Mouse (Mus musculus) myocyte (in vitro differentiated cells): ENCODE measurements around the gene Scmh1. TPM values are rescaled to one million over a fixed set of nuclear protein-coding genes. Genes with fewer than 3 reads are reported as not detected.
A peak's percentile ranks its signal among the peaks of the same experiment; 100 is the strongest.

ENCODE experiments used
- H3K27me3 ChIP-seq: one replicate; pipeline ENCODE4 v1.6.1; 2011; ENCODE audit not compliant: control insufficient read depth, insufficient read depth, insufficient read length
- H3K36me3 ChIP-seq: one replicate; pipeline ENCODE4 v1.6.1; 2011; ENCODE audit not compliant: control insufficient read depth, insufficient read depth
- H3K4me2 ChIP-seq: one replicate; pipeline ENCODE4 v1.6.1; 2011; ENCODE audit warnings: low read depth, control low read depth
- H3K4me3 ChIP-seq: one replicate; pipeline ENCODE4 v1.5.1; 2011; ENCODE audit warnings: mild to moderate bottlenecking, control low read depth, moderate library complexity
- H3K79me2 ChIP-seq: one replicate; pipeline ENCODE4 v1.6.1; 2011; ENCODE audit not compliant: control insufficient read depth, insufficient read depth
- H3ac ChIP-seq: one replicate; pipeline ENCODE4 v1.6.1; 2011; ENCODE audit not compliant: control insufficient read depth, insufficient read length
- CEBPB ChIP-seq: IDR thresholded peaks from 2 replicates; pipeline ENCODE4 v1.6.1; 2011; ENCODE audit warnings: mild to moderate bottlenecking, moderate library complexity; ENCODE audit not compliant: poor library complexity, insufficient read depth, severe bottlenecking
- E2F4 ChIP-seq: IDR thresholded peaks from one replicate; pipeline ENCODE4 v1.6.1; 2011; ENCODE audit warnings: mild to moderate bottlenecking, control low read depth, moderate library complexity; ENCODE audit not compliant: insufficient read depth
- MAX ChIP-seq: IDR thresholded peaks from one replicate; pipeline ENCODE4 v1.6.1; 2011; ENCODE audit warnings: low read depth, mild to moderate bottlenecking, control low read depth
- MYOD1 ChIP-seq, 3 experiments: IDR thresholded peaks; one replicate each; pipeline ENCODE4 v1.6.1; 2011; ENCODE audit warnings: control low read depth in 2 of 3, low read depth in 2 of 3, mild to moderate bottlenecking in 2 of 3, moderate library complexity in 1 of 3; ENCODE audit not compliant: insufficient read length in 2 of 3, control insufficient read depth in 1 of 3
- MYOG ChIP-seq, 3 experiments: IDR thresholded peaks; one replicate each; pipeline ENCODE4 v1.6.1; 2011; ENCODE audit warnings: control low read depth in 2 of 3, low read depth in 2 of 3, mild to moderate bottlenecking in 2 of 3; ENCODE audit not compliant: insufficient read length in 2 of 3, control insufficient read depth in 1 of 3, insufficient read depth in 1 of 3
- POLR2A ChIP-seq: IDR thresholded peaks from one replicate; pipeline ENCODE4 v1.6.1; 2011; ENCODE audit warnings: low read depth, mild to moderate bottlenecking, control low read depth, moderate library complexity; ENCODE audit not compliant: insufficient read length
- POLR2AphosphoS2 ChIP-seq: IDR thresholded peaks from one replicate; pipeline ENCODE4 v1.6.1; 2011; ENCODE audit warnings: low read depth, control low read depth; ENCODE audit not compliant: insufficient read length
- REST ChIP-seq: IDR thresholded peaks from one replicate; pipeline ENCODE4 v1.6.1; 2011; ENCODE audit warnings: mild to moderate bottlenecking, control low read depth, moderate library complexity; ENCODE audit not compliant: insufficient read depth, insufficient read length
- SRF ChIP-seq: IDR thresholded peaks from one replicate; pipeline ENCODE4 v1.6.1; 2011; ENCODE audit warnings: low read depth; ENCODE audit not compliant: control insufficient read depth, insufficient read length
- TCF12 ChIP-seq: IDR thresholded peaks from one replicate; pipeline ENCODE4 v1.6.1; 2011; ENCODE audit warnings: mild to moderate bottlenecking, control low read depth; ENCODE audit not compliant: poor library complexity, insufficient read depth, severe bottlenecking
- TCF3 ChIP-seq: IDR thresholded peaks from one replicate; pipeline ENCODE4 v1.6.1; 2011; ENCODE audit warnings: low read depth, control low read depth; ENCODE audit not compliant: insufficient read length
- USF1 ChIP-seq: IDR thresholded peaks from one replicate; pipeline ENCODE4 v1.6.1; 2011; ENCODE audit warnings: low read depth, mild to moderate bottlenecking, control low read depth, moderate library complexity
- polyA plus RNA-seq: library from polyadenylated mRNA; unstranded; fragments of >200 nt; fragmentation: generic; extraction: Trizol; gene quantifications from one replicate; pipeline ENCODE4 v1.2.1, GENCODE M21; 2012; ENCODE audit warnings: missing spikeins

The Scmh1 gene
- polyA plus RNA-seq, 1 experiment: 27.4 TPM

DNA sequence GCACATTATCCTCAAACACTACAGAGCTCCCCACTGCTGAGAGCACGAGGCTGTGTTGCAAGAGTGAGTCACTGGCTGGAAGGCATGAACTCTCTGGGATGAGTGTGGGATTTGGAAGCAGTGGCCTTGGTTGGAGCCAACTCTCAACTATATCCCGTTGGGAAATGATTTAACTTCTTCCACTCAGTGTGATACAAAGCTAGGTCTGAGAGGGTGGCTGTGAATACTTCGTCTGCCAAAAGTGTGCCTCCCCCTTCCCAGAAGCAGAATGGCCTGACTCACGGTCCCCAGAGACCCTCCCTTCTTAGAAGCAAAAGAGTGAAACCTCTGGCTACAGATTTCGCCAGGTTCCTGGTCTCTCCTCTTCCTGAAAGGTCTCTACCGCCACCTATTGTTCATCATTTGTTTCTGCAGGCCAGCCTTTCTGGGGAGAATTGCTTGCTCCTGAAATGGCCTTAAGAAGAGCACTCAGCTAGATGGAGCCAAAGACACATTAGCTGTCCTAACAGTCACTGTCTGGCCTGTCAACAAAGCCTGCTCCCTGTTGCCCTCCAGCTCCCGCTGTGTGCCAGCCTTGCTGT lies 24.2 kb upstream of the Scmh1 start:
- Histone ChIP-seq H3K36me3 (no peaks in the 10 kb centered on the region), H3K79me2 (no peaks in the 10 kb centered on the region), H3K4me3 (no peak overlapping the region), H3K27me3 (peaks cover 7% of the 10 kb centered on the region), H3K4me2 (peak overlapping the region; percentile 77), H3ac (no peak overlapping the region)
- TF ChIP-seq TCF12 (no peak), REST (no peak), CEBPB (peak; percentile 95)

DNA sequence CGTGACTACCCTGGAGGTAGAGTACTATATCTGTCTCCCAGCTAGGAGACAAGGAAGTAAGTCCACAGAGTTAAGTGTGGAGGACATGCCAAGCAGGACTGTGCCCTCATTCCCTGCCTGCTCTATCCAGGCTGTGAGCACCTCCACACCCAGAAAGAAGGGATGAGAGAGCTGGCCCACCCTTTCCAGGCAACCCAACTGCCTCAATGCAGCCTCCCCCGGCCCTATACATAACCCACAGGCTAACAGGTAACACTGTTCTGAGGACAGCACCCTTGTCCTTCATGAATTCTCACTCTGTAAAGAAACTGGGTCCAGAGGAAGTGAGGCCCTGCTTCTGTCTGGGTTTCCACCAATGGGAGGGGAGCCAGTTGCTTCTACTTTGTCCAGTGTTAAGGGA lies 19.6 kb upstream of the Scmh1 start:
- TF ChIP-seq POLR2AphosphoS2 (no peak), POLR2A (no peak), SRF (no peak), TCF3 (no peak), MYOD1 (IDR thresholded peaks at IDR 0.05; ENCODE audit: control insufficient read depth in 1 of 3, insufficient read length in 2 of 3, low read depth in 2 of 3) (no peak), MAX (no peak), CEBPB (no peak), E2F4 (no peak), TCF12 (no peak), USF1 (no peak), MYOG (IDR thresholded peaks at IDR 0.05; ENCODE audit: control insufficient read depth in 1 of 3, insufficient read depth in 1 of 3, insufficient read length in 2 of 3, low read depth in 2 of 3) (no peak), REST (no peak)
- peaks cover 6% of the 10 kb centered on the region for H3K27me3 ChIP-seq
- no peaks in the 10 kb centered on the region for H3K36me3 ChIP-seq
- no peak overlapping the region for H3K4me2 ChIP-seq
- H3K79me2 ChIP-seq: no peaks in the 10 kb centered on the region
- H3K4me3 ChIP-seq: no peak overlapping the region
- H3ac ChIP-seq: no peak overlapping the region

DNA sequence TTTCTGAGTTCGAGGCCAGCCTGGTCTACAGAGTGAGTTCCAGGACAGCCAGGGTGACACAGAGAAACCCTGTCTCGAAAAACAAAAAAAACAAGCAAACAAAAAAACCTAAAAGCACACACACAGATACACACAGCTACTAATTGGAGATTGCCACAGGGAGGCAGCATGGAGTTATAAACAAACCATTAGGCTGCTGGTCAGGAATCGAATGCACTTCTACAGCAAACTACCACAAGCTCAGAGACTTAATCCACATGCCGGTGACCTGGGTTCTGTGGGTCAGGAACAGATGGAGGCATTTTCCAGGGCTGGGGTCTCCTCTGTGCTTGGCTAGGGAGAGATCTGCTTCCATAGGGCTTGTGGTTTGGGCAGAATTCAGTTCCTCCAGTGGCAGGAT lies 17.6 kb upstream of the Scmh1 start:
- no peak for TF ChIP-seq MYOD1 (IDR thresholded peaks at IDR 0.05; ENCODE audit: control insufficient read depth in 1 of 3, insufficient read length in 2 of 3, low read depth in 2 of 3)
- H3ac ChIP-seq: no peak overlapping the region
- no peak overlapping the region for H3K4me3 ChIP-seq
- H3K4me2 ChIP-seq: no peak overlapping the region
- no peaks in the 10 kb centered on the region for H3K36me3 ChIP-seq
- H3K27me3 ChIP-seq: peaks cover 9% of the 10 kb centered on the region
- no peaks in the 10 kb centered on the region for H3K79me2 ChIP-seq

DNA sequence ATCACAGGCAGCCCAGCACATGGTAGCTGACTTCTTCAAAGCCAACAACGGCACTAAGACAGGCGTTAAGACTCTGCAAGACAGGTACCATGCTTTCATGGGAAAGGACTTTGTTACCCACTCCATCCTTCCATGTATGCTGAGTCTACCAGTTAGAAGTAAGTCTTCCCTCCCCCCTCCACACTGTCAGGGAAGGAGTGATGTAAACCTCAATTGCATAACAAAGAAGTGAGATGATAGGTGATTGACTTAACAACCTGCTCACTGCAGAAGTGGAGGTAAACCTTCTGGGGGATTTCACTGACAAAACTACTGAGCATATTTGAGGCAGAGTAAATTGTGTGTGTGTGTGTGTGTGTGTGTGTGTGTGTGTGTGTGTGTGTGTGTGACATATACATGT lies 17.1 kb upstream of the Scmh1 start:
- Histone ChIP-seq H3K27me3 (peaks cover 13% of the 10 kb centered on the region), H3ac (no peak overlapping the region)

DNA sequence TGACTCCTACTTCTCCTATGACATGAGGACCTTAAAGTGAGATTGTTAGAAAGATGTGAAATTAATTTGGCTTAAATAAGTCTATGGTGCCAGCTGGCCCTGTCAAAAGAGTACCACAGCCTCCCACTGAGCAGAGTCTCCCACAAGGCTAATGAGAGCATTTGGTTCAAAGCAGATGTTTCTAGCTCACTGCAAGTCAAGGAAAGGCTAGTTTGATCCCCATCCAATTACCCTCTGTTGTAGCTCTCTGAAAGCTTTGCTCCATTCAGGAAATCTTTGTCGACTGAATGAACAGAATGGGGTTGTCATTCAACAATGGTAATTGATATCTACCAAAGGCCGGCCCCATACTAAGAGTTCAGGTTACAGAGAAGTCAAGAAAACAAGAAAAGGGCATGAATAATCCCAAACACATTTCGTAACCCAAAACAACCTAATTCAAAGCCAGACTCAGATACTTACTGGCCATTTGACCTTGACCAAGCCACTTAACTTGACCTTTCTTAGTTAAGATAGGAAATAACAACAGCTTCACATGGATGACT lies 16.0 kb upstream of the Scmh1 start:
- peaks cover 13% of the 10 kb centered on the region for H3K27me3 ChIP-seq
- H3K79me2 ChIP-seq: no peaks in the 10 kb centered on the region
- TF ChIP-seq USF1: no peak
- TF ChIP-seq MYOG (IDR thresholded peaks at IDR 0.05; ENCODE audit: control insufficient read depth in 1 of 3, insufficient read depth in 1 of 3, insufficient read length in 2 of 3, low read depth in 2 of 3): no peak
- TF ChIP-seq TCF12: no peak
- TF ChIP-seq TCF3: no peak
- TF ChIP-seq MAX: no peak
- no peak for TF ChIP-seq POLR2A
- no peak for TF ChIP-seq MYOD1 (IDR thresholded peaks at IDR 0.05; ENCODE audit: control insufficient read depth in 1 of 3, insufficient read length in 2 of 3, low read depth in 2 of 3)
- TF ChIP-seq SRF: no peak
- no peak for TF ChIP-seq POLR2AphosphoS2
- TF ChIP-seq E2F4: no peak
- TF ChIP-seq CEBPB: no peak
- TF ChIP-seq REST: no peak
- H3ac ChIP-seq: no peak overlapping the region
- no peak overlapping the region for H3K4me2 ChIP-seq
- no peaks in the 10 kb centered on the region for H3K36me3 ChIP-seq
- H3K4me3 ChIP-seq: no peak overlapping the region

More for the DNA sequence above, 17.1 kb upstream of the Scmh1 start:
- Histone ChIP-seq H3K79me2 (no peaks in the 10 kb centered on the region), H3K36me3 (no peaks in the 10 kb centered on the region), H3K4me3 (no peak overlapping the region), H3K4me2 (no peak overlapping the region)
- TF ChIP-seq E2F4 (no peak), MYOD1 (IDR thresholded peaks at IDR 0.05; ENCODE audit: control insufficient read depth in 1 of 3, insufficient read length in 2 of 3, low read depth in 2 of 3) (no peak), MAX (no peak), TCF3 (no peak), POLR2AphosphoS2 (no peak), TCF12 (no peak), MYOG (IDR thresholded peaks at IDR 0.05; ENCODE audit: control insufficient read depth in 1 of 3, insufficient read depth in 1 of 3, insufficient read length in 2 of 3, low read depth in 2 of 3) (no peak), REST (no peak), CEBPB (no peak), USF1 (no peak), SRF (no peak), POLR2A (no peak)
